Mouse (Mus musculus) stomach, embryonic 16.5 days (tissue): ENCODE data around the gene Mras. TPM values are rescaled to one million over a fixed set of nuclear protein-coding genes. Genes with fewer than 3 reads are reported as not detected.

Experiments used
- ATAC-seq: fragments of 200-750 bp; cut with Nextera tagmentation; 2 replicates; pipeline ENCODE4 v1.8.0; 2017; ENCODE audit warnings: moderate number of reproducible peaks, moderate TSS enrichment; ENCODE audit not compliant: insufficient read depth, low FRiP score
- H3K27ac ChIP-seq: fragments of 300-500 bp; sonication (generic); 2 replicates; pipeline ENCODE4 v1.5.1; 2014; ENCODE audit warnings: low read length
- H3K27me3 ChIP-seq: fragments of 300-500 bp; sonication (generic); 2 replicates; pipeline ENCODE4 v1.6.1; 2014; ENCODE audit warnings: low read length, control low read depth, mixed read lengths; ENCODE audit not compliant: control insufficient read depth, insufficient read depth
- H3K36me3 ChIP-seq: fragments of 300-500 bp; sonication (generic); 2 replicates; pipeline ENCODE4 v1.6.1; 2014; ENCODE audit warnings: low read length; ENCODE audit not compliant: control insufficient read depth, insufficient read depth
- H3K4me1 ChIP-seq: fragments of 300-500 bp; sonication (generic); 2 replicates; pipeline ENCODE4 v1.6.1; 2014; ENCODE audit warnings: low read length, control low read depth, mixed read lengths; ENCODE audit not compliant: control insufficient read depth, insufficient read depth
- H3K4me2 ChIP-seq: fragments of 300-500 bp; sonication (generic); 2 replicates; pipeline ENCODE4 v1.6.1; 2014; ENCODE audit warnings: low read depth, low read length, mixed read lengths
- H3K4me3 ChIP-seq: fragments of 300-500 bp; sonication (generic); replicated peaks from 2 replicates; pipeline ENCODE4 v1.5.1; 2014; ENCODE audit warnings: mild to moderate bottlenecking, low read length
- H3K9ac ChIP-seq: fragments of 300-500 bp; sonication (generic); 2 replicates; pipeline ENCODE4 v1.6.1; 2014; ENCODE audit warnings: low read length
- H3K9me3 ChIP-seq: fragments of 300-500 bp; sonication (generic); replicated peaks from 2 replicates; pipeline ENCODE4 v1.6.1; 2016; ENCODE audit warnings: low read length, control low read depth; ENCODE audit not compliant: control insufficient read depth
- WGBS: fragments of 180-500 bp; shearing (Covaris S2); extraction: QIAGEN DNeasy Blood & Tissue Kit; methylation state at CpG from one replicate; pipeline ENCODE4 v1.1.7; 2014; 5-methylcytosine and 5-hydroxymethylcytosine counted together
- polyA plus RNA-seq: library from polyadenylated mRNA; unstranded; fragments of >200 nt; fragmentation: Nextera tagmentation; extraction: Ambion mirVana; gene quantifications from 2 replicates; pipeline ENCODE4 v1.2.1, GENCODE M21; 2015

The Mras gene
- 8.4 and 9.5 TPM in 2 replicates for polyA plus RNA-seq

GRCm38 (mm10) chr9:99437031-99437764 is at the start of gene Mras:
TSS of gene Mras (minus strand) at chr9:99437381.
- Histone ChIP-seq H3K27ac (peak within 1 kb of the TSS; percentile 44), H3K27me3 (peaks cover 8% of the 10 kb centered on the region; the same call in 1 of the 2 replicates), H3K4me3 (peak within 1 kb of the TSS; percentile 79), H3K9ac (peak within 1 kb of the TSS; percentile 90), H3K4me1 (0 out of 2 replicates have a peak, but pooled peaks cover 5% of the 10 kb centered on the region), H3K4me2 (peak within 1 kb of the TSS; percentile 89), H3K36me3 (no peaks in the 10 kb centered on the region), H3K9me3 (no peaks in the 10 kb centered on the region)
- ATAC-seq = no peak
- WGBS = 11% methylated on average over 27 of the region's 27 CpGs

- ATAC-seq = no peak
- Histone ChIP-seq H3K27ac (no peak overlapping the region), H3K4me2 (no peak overlapping the region), H3K4me1 (no peaks in the 10 kb centered on the region), H3K9ac (no peak overlapping the region), H3K27me3 (no peaks in the 10 kb centered on the region), H3K4me3 (no peak overlapping the region), H3K9me3 (no peaks in the 10 kb centered on the region), H3K36me3 (no peaks in the 10 kb centered on the region; the same call in 1 of the 2 replicates)
- 93% methylated on average over 4 of the region's 4 CpGs for WGBS
Observed at GRCm38 (mm10) chr9:99485144-99485543, 48.0 kb upstream of the Mras start.

GRCm38 (mm10) chr9:99484632-99485031 is 47.5 kb upstream of the Mras start:
- H3K9me3 ChIP-seq = no peaks in the 10 kb centered on the region
- no peaks in the 10 kb centered on the region; the same call in 1 of the 2 replicates for H3K36me3 ChIP-seq
- no peak for ATAC-seq
- no peaks in the 10 kb centered on the region for H3K4me1 ChIP-seq
- H3K4me2 ChIP-seq = no peak overlapping the region
- H3K27me3 ChIP-seq = no peaks in the 10 kb centered on the region
- H3K4me3 ChIP-seq = no peak overlapping the region
- H3K27ac ChIP-seq = no peak overlapping the region
- H3K9ac ChIP-seq = no peak overlapping the region

GRCm38 (mm10) chr9:99483191-99483590 is 46.0 kb upstream of the Mras start:
- Histone ChIP-seq H3K27ac (no peak overlapping the region), H3K4me2 (no peak overlapping the region), H3K27me3 (no peaks in the 10 kb centered on the region), H3K4me3 (no peak overlapping the region), H3K9ac (no peak overlapping the region), H3K4me1 (0 out of 2 replicates have a peak, but pooled peaks cover 2% of the 10 kb centered on the region), H3K9me3 (no peaks in the 10 kb centered on the region), H3K36me3 (no peaks in the 10 kb centered on the region; the same call in 1 of the 2 replicates)
- no peak for ATAC-seq
- WGBS = 85% methylated on average over 4 of the region's 4 CpGs

- H3K9ac ChIP-seq = no peak overlapping the region
- H3K4me3 ChIP-seq = no peak overlapping the region
- H3K27ac ChIP-seq = no peak overlapping the region
- H3K27me3 ChIP-seq = no peaks in the 10 kb centered on the region
- no peaks in the 10 kb centered on the region for H3K9me3 ChIP-seq
- H3K4me1 ChIP-seq = 0 out of 2 replicates have a peak, but pooled peaks cover 2% of the 10 kb centered on the region
- no peak overlapping the region for H3K4me2 ChIP-seq
- WGBS = 88% methylated on average over 4 of the region's 4 CpGs
- H3K36me3 ChIP-seq = no peaks in the 10 kb centered on the region
- no peak for ATAC-seq
Observed at GRCm38 (mm10) chr9:99480764-99481163, 43.6 kb upstream of the Mras start.

- Histone ChIP-seq H3K4me3 (no peak overlapping the region), H3K4me2 (no peak overlapping the region), H3K9ac (no peak overlapping the region), H3K4me1 (0 out of 2 replicates have a peak, but pooled peaks cover 2% of the 10 kb centered on the region), H3K27ac (no peak overlapping the region), H3K27me3 (no peaks in the 10 kb centered on the region), H3K9me3 (no peaks in the 10 kb centered on the region), H3K36me3 (no peaks in the 10 kb centered on the region)
- 48% methylated on average over 9 of the region's 9 CpGs for WGBS
- 0 out of 2 replicates have a peak, but pooled peaks have one; percentile 21 for ATAC-seq
Observed at GRCm38 (mm10) chr9:99479181-99479711, 42.1 kb upstream of the Mras start.

GRCm38 (mm10) chr9:99471334-99471733 is 34.2 kb upstream of the Mras start:
- no peak overlapping the region for H3K27ac ChIP-seq
- 77% methylated on average over 7 of the region's 7 CpGs for WGBS
- no peak overlapping the region for H3K4me2 ChIP-seq
- no peak; the same call in 1 of the 2 replicates for ATAC-seq
- H3K27me3 ChIP-seq = no peaks in the 10 kb centered on the region
- no peaks in the 10 kb centered on the region for H3K9me3 ChIP-seq
- no peak overlapping the region for H3K9ac ChIP-seq
- no peak overlapping the region for H3K4me3 ChIP-seq
- no peaks in the 10 kb centered on the region for H3K4me1 ChIP-seq
- no peaks in the 10 kb centered on the region for H3K36me3 ChIP-seq

GRCm38 (mm10) chr9:99470347-99471092 is 33.3 kb upstream of the Mras start:
- no peak overlapping the region for H3K4me2 ChIP-seq
- H3K4me1 ChIP-seq = no peaks in the 10 kb centered on the region
- no peak overlapping the region for H3K4me3 ChIP-seq
- no peak overlapping the region for H3K27ac ChIP-seq
- WGBS = 66% methylated on average over 16 of the region's 16 CpGs
- no peak for ATAC-seq
- H3K27me3 ChIP-seq = no peaks in the 10 kb centered on the region
- H3K9ac ChIP-seq = no peak overlapping the region
- H3K36me3 ChIP-seq = no peaks in the 10 kb centered on the region
- H3K9me3 ChIP-seq = no peaks in the 10 kb centered on the region
